Mouse (Mus musculus) ES-E14 (cell line): ENCODE data around the gene Iqschfp.

Experiments
- CHD2 ChIP-seq: IDR thresholded peaks from 2 replicates; pipeline ENCODE4 v1.6.1; 2014; ENCODE audit warnings: mild to moderate bottlenecking, low read depth, low read length, inconsistent platforms
- HCFC1 ChIP-seq: IDR thresholded peaks from 2 replicates; pipeline ENCODE4 v1.6.1; 2012; ENCODE audit warnings: low read length, inconsistent platforms, borderline replicate concordance; ENCODE audit not compliant: insufficient read depth
- MAFK ChIP-seq: IDR thresholded peaks from 2 replicates; pipeline ENCODE4 v1.6.1; 2014; ENCODE audit warnings: mild to moderate bottlenecking, low read depth, low read length, inconsistent platforms; ENCODE audit not compliant: insufficient read depth
- ZC3H11A ChIP-seq: IDR thresholded peaks from 2 replicates; pipeline ENCODE4 v1.6.1; 2012; ENCODE audit warnings: low read depth, mild to moderate bottlenecking, inconsistent platforms, low read length, borderline replicate concordance

DNA sequence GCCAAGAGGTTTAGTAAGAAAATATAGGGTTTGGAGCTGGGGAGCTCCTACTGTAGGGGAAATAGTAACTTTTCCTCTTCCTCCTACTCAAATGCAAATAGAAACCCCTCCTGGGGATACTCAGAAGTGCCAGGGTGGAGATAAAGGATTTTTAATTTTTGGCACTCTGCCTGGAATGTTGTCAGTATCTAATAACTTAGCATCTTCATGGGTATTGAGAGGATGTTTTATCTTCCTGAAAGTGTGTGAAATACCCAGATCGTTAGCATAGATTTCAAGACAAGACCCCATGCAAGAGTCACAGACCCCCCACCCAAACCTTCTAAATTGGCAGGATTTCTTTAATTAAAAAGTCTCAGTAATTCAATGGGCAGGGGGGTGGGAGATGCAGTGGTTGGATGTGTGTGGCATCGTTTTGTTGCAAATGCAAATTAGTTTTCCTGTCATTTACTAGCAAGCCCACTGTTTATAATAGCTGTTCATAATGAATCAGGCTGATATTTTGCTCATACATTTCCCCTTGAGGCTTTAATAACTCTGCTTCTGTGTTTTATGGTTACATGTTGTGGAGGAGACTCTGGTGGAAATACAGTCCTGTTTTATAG, 213.2 kb downstream of the Iqschfp start:
- TF ChIP-seq CHD2 (no peak), MAFK (no peak), HCFC1 (no peak), ZC3H11A (no peak)
